Mouse (Mus musculus): Measurements from ENCODE around the gene 3110082I17Rik.

3110082I17Rik gene

GRCm38 (mm10) chr5:139378271-139378556 is 82.1 kb downstream of the 3110082I17Rik start:
- DNase-seq (ENCODE audit: low spot score): no peak

- DNase-seq (ENCODE audit: low spot score): no peak
Observed at GRCm38 (mm10) chr5:139377468-139378270, 82.7 kb downstream of the 3110082I17Rik start, which contains the start of gene Gpr146. TSS of gene Gpr146 (plus strand) at chr5:139377697.

- no peak for DNase-seq (ENCODE audit: low spot score)
Observed at GRCm38 (mm10) chr5:139374841-139375240, 85.5 kb downstream of the 3110082I17Rik start.

- DNase-seq (ENCODE audit: low spot score): no peak
Observed at GRCm38 (mm10) chr5:139373889-139374444, 86.4 kb downstream of the 3110082I17Rik start.

- DNase-seq (ENCODE audit: low spot score): no peak
Observed at GRCm38 (mm10) chr5:139373126-139373525, 87.2 kb downstream of the 3110082I17Rik start.

- DNase-seq (ENCODE audit: low spot score): peak; percentile 67
Observed at GRCm38 (mm10) chr5:139371631-139372401, 88.5 kb downstream of the 3110082I17Rik start.

- no peak for DNase-seq (ENCODE audit: low spot score)
Observed at GRCm38 (mm10) chr5:139371118-139371517, 89.2 kb downstream of the 3110082I17Rik start.

- DNase-seq (ENCODE audit: low spot score): no peak
Observed at GRCm38 (mm10) chr5:139370336-139370735, 90.0 kb downstream of the 3110082I17Rik start.

- DNase-seq (ENCODE audit: low spot score): no peak
Observed at GRCm38 (mm10) chr5:139368638-139369320, 91.5 kb downstream of the 3110082I17Rik start.

- no peak for DNase-seq (ENCODE audit: low spot score)
Observed at GRCm38 (mm10) chr5:139367884-139368458, 92.4 kb downstream of the 3110082I17Rik start.

GRCm38 (mm10) chr5:139366484-139366883 is 93.8 kb downstream of the 3110082I17Rik start:
- DNase-seq (ENCODE audit: low spot score): no peak

- DNase-seq (ENCODE audit: low spot score): no peak
Observed at GRCm38 (mm10) chr5:139365827-139366226, 94.5 kb downstream of the 3110082I17Rik start.

- DNase-seq (ENCODE audit: low spot score): no peak
Observed at GRCm38 (mm10) chr5:139364911-139365571, 95.3 kb downstream of the 3110082I17Rik start.

- peak; percentile 72 for DNase-seq (ENCODE audit: low spot score)
Observed at GRCm38 (mm10) chr5:139364260-139364910, 95.9 kb downstream of the 3110082I17Rik start.

- no peak for DNase-seq (ENCODE audit: low spot score)
Observed at GRCm38 (mm10) chr5:139363858-139364257, 96.5 kb downstream of the 3110082I17Rik start.

GRCm38 (mm10) chr5:139359244-139359643 is 101.1 kb downstream of the 3110082I17Rik start:
- no peak for DNase-seq (ENCODE audit: low spot score)

- no peak for DNase-seq (ENCODE audit: low spot score)
Observed at GRCm38 (mm10) chr5:139358653-139359052, 101.7 kb downstream of the 3110082I17Rik start.

- DNase-seq (ENCODE audit: low spot score): peak; percentile 71
Observed at GRCm38 (mm10) chr5:139355235-139355772, 105.0 kb downstream of the 3110082I17Rik start.

- DNase-seq (ENCODE audit: low spot score): no peak
Observed at GRCm38 (mm10) chr5:139353946-139354345, 106.4 kb downstream of the 3110082I17Rik start.

- DNase-seq (ENCODE audit: low spot score): no peak
Observed at GRCm38 (mm10) chr5:139353496-139353895, 106.8 kb downstream of the 3110082I17Rik start.

GRCm38 (mm10) chr5:139352317-139352716 is 108.0 kb downstream of the 3110082I17Rik start, which contains the start of gene Cyp2w1:
TSS of gene Cyp2w1 (plus strand) at chr5:139352617.
- no peak for DNase-seq (ENCODE audit: low spot score)

All from urinary bladder, postnatal 10 days (tissue).